Mouse (Mus musculus) retina, adult 2 months (tissue): ENCODE data around the gene Nkx2-5.

Source experiments
- DNase-seq: peaks from one replicate; pipeline ENCODE4 v3.0.0-alpha.2; 2012; ENCODE audit warnings: low read depth, low spot score

Gene Nkx2-5

GRCm38 (mm10) chr17:26844909-26845148 lies at the start of gene Nkx2-5:
Gene Nkx2-5, minus strand, starts transcription at chr17:26845009.
- no peak for DNase-seq

GRCm38 (mm10) chr17:26894342-26894741 lies 49.5 kb upstream of the Nkx2-5 start:
- no peak for DNase-seq

GRCm38 (mm10) chr17:26893492-26893891 lies 48.7 kb upstream of the Nkx2-5 start:
- DNase-seq, result no peak

GRCm38 (mm10) chr17:26892635-26893375 lies 48.0 kb upstream of the Nkx2-5 start:
- DNase-seq, result no peak

DNA sequence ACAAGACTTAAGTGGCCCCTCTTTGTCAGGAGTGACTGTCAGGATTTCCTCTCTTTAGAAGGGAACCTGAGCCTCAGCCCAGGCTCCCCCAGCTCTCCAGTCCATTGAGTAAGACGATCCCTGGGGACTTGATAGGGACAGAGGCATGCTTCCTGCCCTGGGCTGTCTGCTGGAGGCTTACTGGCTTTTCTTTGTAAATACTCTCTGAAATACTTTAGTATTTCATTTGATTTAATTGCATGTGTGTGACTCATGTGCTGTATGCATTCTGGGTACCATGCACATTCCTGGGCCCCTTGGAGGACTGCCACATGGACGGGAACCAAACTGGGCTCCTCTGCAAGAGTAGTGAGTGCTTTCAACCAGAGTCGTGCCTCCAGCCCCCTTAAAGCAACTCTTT lies 43.1 kb upstream of the Nkx2-5 start:
- DNase-seq, result no peak

DNA sequence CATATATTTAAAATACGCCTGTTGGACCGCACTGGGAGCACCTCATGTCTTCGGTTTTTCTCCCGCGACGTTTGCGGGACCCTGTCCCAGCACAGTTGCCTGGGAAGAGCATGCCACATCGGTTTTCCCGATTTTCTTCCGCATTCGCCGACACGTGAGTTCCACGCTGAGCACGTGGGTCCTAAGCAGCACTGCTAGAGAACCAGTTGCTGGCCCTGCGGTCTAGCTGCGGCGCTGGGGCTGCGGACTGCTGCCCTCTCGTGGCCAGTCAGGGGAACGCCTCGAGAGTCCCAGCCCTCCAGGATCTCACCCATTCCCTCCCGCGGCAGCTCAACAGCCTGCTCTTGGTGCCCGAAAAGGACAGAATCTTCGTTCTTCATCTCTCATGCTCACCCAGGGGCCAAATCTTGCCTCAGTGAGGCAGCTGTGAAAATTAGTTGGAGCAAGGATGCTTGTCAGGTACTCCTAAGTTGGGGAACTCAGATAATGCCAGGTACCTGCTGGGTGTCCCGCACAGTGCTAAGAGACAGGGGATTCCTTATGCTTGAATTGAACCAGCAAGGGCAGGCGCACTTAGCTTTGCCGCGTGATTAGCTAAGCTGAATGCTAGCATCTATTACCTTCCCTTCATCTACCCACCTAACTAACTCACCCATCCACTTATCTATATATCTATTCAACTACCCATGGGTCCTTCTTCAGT lies 41.4 kb upstream of the Nkx2-5 start:
- DNase-seq, result peak; percentile 51

DNA sequence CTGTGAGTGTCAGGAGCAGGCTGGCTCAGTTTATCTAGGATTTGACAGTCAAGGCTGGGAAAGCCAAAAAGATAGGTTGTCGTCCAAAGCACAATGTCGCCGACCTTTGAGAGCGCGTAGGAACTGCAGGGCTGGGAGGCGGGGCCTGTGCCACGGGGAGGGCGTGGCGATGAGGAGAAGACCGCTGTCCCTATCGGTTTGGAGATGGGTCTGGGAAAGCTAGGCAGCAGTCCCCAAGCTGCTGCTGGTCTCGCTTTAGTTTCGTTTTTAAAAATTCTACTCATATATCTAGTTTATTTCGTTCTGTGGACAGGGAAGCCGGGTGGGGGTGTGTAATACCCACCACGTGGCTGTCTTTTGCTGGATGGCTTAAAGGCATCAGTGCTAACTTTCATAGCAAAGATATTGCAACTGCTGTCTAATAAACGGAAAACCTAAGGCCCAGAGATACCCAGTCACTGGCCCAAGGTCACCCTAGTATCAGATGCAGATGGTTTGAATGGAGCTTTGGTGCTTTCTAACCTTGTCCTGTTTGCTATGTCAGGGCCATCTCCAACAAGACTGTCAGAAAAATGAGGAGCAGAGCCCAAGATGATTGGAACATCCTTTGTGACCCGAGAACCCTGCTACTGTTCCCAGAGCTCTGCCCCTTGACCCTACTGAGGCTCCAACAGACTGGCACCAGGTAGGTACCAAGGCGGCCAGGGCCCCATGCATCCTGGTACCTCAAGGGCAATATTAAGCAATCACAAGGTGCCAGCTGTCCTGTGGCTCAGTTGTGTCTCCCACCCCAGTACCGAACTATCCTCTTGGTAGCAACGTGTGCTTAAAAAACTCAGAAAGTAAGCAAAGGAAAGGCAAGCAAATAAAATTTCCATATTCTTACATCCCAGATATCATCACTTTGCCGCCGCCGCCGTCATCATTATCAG lies 40.5 kb upstream of the Nkx2-5 start:
- peak; percentile 32 for DNase-seq

DNA sequence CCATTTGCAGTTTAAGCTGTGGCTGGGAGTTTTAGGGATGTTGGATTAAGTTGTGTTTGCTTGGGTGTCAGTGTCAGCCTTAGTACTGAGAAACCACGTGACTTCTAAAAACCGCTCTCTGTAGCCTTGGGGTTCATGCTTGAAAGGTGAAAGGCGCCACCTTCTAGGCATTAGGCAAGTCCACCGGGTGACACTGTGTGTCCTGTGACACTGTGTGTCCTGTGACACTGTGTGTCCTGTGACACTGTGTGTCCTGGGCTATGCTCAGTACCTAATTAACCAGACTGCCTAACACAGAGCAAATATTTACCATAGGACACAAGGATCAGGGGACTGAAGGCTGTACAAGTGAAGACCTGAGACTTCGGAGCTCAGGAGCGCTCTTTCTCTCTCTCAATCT lies 38.8 kb upstream of the Nkx2-5 start:
- DNase-seq, result no peak

DNA sequence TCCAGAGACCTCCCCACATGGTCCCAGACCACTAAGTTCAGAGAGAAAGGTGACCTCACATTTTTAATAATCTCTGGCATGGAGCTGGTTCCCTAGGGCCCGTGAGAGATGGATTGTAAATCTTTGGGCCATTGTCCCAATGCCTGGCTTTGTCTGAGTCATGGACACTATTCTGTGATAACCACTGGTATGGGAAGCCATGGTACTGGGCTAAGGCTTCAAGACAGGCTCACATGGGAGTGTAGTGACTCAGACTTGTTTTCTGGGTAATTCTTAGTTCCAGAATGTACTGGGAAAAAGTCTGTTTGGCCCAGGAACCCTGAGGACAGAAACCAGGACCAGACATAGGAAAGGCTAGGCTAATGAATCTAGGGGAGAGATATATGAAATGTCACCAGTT lies 37.9 kb upstream of the Nkx2-5 start:
- DNase-seq, result no peak

- DNase-seq, result no peak
Observed at GRCm38 (mm10) chr17:26879235-26879634, 34.4 kb upstream of the Nkx2-5 start.

GRCm38 (mm10) chr17:26877927-26878326 lies 33.1 kb upstream of the Nkx2-5 start:
- DNase-seq, result no peak

DNA sequence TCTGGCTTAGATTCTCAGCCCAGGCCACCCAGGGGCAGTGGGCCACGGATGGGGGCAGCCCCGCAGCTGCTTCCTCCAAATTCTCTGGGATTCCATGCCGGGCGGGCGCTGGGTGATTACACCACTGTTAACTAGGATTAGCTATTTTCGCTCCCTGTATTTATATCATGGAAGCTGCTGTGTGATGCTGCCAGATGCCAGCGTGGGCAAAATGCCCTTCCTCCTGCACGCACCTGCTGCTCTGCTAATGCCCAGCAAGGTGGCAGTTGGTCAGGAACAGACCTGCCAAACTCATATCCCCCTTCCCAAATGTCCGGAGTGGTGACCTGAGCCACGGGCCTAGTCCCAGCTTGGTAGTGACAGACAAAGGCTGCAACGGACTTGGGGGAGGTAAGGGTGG lies 29.7 kb upstream of the Nkx2-5 start:
- no peak for DNase-seq

DNA sequence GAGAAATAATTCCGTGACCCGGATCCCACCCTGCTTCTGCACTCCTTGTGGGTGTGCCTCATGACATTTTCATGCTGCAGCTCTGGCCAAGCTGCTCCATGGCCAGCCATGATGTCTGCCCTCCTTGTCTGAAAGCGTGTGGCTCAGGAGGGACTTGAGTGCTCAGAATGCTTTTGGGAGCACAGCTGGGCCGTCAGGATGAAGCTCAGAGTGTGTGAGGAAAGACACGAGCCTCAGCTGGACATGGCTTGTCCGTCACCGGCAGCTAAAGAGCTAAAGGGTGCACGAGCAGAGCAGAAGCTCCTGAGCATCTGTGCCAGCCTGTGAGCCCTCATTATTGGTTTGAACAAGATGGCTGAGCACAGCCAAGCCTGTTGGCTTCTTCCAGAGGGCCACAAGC lies 28.7 kb upstream of the Nkx2-5 start:
- DNase-seq, result no peak

DNA sequence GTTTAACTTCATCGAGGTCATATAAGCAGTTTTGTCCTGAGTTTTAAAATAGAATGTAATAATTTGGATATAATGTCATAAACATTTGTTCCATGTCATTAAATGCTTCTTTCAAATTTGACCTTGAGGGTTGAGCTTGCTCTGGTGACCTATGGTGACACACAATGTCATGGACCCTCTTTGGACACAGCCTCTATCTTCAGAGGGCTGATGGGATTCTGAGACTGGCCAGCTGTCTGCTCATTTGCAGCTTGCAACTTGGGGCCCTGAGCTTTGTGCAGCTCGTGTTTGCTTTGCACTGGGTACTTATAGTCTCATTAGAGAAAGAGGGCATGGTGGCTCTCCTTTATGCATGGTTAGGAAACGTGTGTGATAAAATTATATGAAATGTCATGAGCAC lies 28.1 kb upstream of the Nkx2-5 start:
- no peak for DNase-seq

DNA sequence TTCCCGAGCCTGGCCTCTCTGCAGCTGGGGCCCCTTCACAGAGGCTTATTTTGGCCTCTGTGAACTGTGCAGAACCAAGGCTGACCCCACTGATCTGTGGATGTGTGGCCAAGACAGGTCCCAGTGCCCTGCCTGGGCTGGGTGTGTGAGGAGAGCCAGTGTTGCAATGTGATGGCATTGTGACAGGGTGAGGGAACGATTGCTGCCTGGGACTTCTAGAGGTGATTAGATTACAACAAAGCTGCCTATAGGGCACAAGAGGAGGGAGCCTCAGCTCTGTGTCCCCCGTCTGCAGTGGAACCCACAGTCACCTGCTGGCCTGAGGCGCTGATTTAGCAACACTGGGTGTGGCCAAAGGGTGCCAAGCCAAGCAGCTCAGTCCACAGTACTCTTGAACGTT lies 23.9 kb upstream of the Nkx2-5 start:
- no peak for DNase-seq

GRCm38 (mm10) chr17:26865156-26865555 lies 20.3 kb upstream of the Nkx2-5 start:
- DNase-seq, result no peak

GRCm38 (mm10) chr17:26864343-26864742 lies 19.5 kb upstream of the Nkx2-5 start:
- no peak for DNase-seq

GRCm38 (mm10) chr17:26861793-26862192 lies 17.0 kb upstream of the Nkx2-5 start:
- DNase-seq, result no peak

- no peak for DNase-seq
Observed at GRCm38 (mm10) chr17:26861383-26861782, 16.6 kb upstream of the Nkx2-5 start.

GRCm38 (mm10) chr17:26860906-26861305 lies 16.1 kb upstream of the Nkx2-5 start:
- no peak for DNase-seq

DNA sequence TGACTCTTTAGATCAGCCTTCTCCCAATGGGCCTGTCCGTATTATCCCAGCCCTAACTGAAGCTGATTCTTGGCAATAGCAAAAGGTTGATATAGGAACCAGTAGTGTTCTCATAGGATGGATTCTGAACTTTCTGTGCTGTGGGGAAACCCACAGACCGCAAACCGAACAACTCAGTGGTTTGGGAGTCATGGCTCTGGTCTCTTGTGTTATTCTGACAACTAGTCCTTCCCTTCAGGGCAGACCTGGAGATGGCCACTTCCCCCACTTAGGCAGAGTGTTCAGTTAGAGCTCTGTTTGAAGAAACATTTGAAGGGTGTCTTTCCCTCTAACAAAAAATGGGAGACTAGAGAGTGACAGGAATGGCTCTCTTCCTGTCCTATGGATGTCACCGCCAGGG lies 7.5 kb upstream of the Nkx2-5 start:
- DNase-seq, result no peak

DNA sequence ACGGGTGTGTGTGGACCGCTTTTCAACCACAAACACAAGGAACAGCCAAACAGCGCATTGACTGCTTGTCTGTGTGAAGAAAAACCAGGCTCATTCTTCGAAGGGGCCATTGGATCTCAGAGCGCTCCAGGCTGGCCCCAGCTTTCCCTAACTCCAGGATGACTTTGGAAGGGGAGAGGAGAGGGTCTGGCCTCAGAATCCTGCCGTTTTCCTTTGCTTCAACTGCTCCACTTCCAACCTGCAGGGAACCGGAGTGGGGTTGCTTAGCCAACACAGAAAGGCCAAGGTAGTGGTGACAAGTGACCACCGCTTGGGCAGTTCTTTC lies 6.3 kb upstream of the Nkx2-5 start:
- DNase-seq, result no peak
